Mouse (Mus musculus) thymus, adult 2 months (tissue): ENCODE data around the gene Poc1a.

Experiments used
- CTCF ChIP-seq: fragments of 200-500 bp; IDR thresholded peaks from 2 replicates; pipeline ENCODE4 v1.5.1; 2012; ENCODE audit warnings: mild to moderate bottlenecking, control low read depth, low read length, moderate library complexity, borderline replicate concordance; ENCODE audit not compliant: control insufficient read depth, poor library complexity, insufficient read depth; ENCODE audit errors: extremely low read depth
- POLR2A ChIP-seq: fragments of 200-500 bp; IDR thresholded peaks from 2 replicates; pipeline ENCODE4 v1.6.1; 2012; ENCODE audit warnings: mild to moderate bottlenecking, low read length, control low read depth, moderate library complexity; ENCODE audit not compliant: control insufficient read depth, poor library complexity, insufficient read depth; ENCODE audit errors: extremely low read depth

- TF ChIP-seq CTCF = no peak
- no peak for TF ChIP-seq POLR2A
These were observed 117.9 kb downstream of the Poc1a start for GRCm38 (mm10) chr9:106398667-106399311.
